Mouse (Mus musculus): ENCODE results near the gene Thoc6.

The Thoc6 gene

DNA sequence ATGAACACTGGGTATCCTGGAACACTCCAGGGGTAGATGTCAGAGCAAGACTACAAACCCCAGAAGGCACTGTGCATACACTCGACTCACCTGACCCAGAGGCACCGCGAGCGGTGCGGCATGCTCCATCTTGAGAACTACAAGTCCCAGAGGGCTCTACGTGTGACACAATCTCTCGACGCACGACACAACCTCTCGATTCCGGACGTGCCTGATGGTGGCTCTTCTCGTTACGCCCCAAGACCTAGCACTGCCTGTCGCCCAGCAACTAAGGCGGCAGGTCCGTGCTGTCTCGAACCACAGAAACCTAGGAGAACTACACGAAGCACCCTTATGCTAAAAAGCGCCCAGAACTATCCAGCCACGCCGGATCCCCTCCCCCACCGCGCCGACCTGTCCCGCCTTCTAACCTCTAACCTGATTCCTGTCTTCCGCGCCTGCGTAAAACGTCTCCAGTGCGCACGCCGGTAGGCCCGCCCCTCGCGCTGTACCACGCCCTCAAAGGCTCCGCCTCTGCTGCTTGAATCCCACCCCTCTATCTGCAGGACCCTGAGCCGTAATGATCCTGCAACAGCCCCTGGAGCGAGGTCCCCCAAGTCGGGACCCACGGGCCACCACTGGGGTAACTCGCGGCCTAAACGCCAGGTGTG is at the start of gene Thoc6, which contains the start of gene Hcfc1r1:
Thoc6 (minus strand) TSS at position 459 of the 650 bp plus-strand sequence.
Hcfc1r1 (plus strand) TSS at position 173 of the 650 bp plus-strand sequence.
- DNase-seq = peak; percentile 98

DNA sequence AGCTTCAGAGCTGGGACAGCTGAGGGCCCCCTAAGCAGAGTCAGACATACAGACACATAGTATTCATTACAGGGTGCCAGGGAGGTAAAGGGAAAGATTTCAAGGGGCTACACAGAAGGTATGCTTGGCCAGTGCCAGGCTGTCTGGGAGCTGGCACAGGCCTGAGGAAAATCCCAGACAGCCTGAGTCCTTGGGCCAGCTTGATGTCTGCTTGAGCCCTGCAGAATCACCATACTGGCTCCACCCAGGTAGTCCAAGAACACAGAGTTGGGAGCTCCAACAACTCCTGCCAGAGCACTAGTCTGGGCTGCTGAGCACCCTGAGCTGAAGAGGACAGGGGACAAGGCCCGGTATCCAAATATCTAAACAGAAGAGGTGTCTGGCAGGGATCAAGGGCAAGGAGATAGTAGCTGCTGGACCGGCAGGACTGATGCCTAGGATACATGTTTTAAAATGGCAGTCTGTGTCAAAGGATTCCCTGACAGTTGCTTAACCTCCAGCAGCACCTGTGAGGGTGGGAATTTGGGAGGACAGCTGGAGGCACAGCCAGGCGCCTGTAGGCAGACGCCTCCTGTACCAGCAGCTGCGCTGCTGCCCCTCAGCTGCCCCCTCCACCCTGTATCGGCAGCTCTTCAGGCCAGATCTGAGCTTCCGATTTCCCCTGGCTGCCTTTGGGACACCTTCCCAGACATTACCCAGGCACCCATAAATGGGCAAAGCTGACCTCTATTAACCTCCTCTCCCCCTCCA is 48.9 kb upstream of the Thoc6 start, which contains the start of gene 1520401A03Rik:
1520401A03Rik (minus strand) TSS at position 408 of the 750 bp plus-strand sequence.
- no peak for DNase-seq

DNA sequence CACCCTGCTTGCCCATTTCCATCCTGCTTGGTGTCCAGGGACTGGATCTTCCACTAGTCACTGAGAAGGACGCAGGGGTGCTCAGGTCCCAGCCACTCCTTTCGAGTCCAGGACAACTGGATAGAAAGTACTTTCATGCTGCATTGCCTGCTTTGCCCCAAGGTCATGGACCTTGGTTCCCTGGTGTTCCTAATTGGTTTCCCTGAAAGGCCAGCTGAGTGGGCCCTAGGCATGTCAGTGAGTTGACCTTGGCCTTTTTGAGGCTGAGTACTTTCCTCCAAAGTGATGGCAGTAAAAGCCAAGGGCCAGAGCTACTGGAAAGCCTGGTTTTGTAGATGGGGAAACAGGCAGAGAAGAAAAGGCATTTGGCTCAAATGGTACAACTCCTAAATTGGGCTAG is 48.2 kb upstream of the Thoc6 start:
- no peak for DNase-seq

DNA sequence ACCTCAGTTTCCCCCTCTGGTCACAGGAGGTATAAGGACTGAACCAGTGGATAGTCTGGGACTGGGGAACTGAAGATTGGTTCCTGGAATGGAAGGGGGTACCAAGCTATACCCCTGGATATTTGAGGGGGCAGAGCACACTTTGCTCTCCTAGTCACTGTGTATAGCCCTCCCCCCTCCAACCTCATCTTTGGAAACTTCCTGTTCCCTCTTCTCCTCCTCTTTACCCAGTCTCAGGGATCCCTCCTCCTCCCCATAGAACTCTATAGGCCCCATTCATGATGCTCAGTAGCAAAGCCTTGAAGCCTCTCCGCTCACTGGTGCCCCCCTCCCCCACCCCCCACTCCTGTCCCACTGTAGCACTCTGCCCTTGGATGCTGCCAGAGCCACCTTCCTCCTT is 45.8 kb upstream of the Thoc6 start:
- no peak for DNase-seq

DNA sequence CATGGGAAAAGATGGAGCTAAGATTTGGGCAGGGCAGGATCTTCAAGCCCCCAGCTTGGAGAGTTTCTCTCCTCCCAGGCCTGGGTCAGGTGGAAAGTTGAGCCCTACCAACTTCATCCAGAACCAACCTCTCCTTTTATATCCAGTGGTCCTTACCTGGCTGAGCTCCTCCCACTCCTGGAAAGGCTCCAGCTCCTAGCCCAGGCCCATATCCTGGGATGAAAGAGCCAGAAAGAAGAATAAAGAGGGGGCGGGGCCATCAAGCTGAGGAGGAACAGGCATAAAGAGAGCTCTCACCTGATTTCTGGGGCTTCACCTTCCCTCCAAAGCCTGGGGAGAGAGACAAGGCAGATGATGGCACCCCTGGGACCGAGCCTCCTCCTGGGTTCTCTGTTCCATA is 43.3 kb upstream of the Thoc6 start:
- DNase-seq = no peak

DNA sequence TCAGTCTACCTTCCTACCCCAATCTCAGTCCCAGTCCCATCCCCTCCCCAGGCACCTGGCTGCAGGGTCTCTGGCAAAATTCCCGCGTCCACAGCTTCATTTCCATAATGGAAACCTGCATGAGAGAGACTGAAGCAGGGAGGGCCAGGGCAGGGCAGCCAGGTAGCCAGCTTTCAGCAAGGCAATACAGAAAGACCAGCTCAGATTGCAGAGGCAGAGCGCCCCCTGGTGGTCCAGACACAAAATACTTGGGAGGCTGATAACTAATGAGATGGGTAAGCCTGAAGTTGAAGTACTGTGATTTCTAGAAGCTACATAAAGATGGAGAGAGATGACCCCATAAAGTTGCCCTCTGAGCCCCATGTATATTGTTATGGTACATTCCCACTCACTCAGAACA is 32.5 kb upstream of the Thoc6 start:
- DNase-seq = peak; percentile 83

DNA sequence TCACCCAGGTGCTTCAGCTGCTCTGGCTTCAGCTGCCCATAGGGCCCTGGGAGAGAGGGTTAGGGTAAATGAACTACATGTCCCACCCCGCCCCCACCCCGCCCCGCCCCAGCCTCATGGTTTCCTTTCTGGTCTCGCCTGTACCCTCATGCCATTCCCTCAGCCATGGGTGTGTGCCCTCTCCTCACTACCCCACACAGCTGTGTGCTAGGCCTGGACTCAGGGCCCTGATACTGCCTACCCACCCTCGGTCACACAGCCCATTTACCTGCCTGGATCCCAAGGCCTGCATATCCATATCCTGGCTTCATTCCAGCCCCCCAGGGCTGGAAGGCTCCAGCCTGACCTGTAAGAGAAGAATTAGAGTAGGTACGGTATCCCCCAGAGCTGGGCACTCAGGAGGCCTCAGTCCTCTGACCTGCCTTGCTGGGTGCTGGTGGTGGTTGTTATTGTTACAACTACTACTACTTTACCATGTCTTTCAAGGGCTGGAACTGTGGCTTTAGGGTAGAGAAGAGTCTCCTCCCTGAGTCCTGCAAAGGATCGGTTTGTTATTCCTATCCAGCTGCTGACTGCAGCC is 31.9 kb upstream of the Thoc6 start:
- no peak for DNase-seq

DNA sequence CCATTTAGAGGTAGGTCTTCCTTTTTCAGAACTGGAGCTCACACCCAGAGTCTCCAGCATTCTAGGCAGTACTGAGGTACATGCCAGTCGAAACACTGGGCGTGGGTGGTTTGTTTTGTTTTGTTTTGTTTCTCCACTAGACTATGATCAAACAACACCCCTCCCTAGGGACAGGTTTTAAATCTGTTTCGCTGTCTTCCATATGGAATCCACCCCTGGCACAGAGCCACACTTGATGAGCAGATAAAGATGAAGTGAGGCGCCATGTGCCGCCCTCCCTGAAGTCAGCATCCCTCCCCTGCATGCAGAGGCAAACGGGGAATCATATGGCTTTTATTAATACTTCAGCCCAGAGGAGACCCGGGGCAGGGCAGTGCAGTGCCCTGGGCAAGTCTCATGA is 31.1 kb upstream of the Thoc6 start:
- DNase-seq = no peak

DNA sequence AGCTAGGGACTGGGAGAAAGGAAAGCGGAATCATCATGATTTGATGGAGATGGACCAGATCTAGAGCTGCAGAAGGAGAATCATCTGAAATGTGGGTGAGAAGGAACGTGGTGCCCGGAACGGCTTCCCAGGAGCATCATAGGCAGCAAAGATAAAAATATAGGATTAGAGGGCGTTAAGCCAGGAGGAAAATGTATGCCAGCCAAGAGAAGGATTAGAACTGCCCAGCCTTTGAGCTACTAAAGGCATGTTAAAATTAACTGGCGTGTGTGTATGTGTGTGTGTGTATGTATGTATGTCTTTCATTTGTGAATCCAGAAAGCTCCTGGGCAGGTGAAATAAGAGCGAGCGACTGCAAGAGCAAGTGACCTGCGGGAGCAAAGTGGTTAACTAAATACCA is 29.6 kb upstream of the Thoc6 start:
- DNase-seq = no peak

DNA sequence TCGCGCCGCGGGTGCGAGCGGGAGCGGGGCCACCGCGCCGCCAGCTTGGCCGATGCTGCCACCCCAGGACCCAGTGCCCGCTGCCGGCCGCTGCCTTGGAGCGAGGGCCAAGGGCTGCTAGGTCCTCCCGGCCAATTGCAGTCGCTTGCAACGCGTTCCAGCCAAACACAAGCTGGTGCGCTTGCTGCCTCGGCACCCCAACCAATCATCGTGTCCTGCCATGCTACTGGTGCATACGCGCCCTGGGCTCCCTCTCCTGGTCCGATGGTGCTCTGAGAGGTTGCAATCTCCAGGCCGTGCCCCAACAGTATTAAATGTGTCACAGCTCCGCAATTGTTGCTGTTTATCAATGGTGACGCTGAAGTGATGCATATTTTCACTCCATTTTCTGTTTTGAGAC is 26.4 kb upstream of the Thoc6 start:
- DNase-seq = peak; percentile 96

DNA sequence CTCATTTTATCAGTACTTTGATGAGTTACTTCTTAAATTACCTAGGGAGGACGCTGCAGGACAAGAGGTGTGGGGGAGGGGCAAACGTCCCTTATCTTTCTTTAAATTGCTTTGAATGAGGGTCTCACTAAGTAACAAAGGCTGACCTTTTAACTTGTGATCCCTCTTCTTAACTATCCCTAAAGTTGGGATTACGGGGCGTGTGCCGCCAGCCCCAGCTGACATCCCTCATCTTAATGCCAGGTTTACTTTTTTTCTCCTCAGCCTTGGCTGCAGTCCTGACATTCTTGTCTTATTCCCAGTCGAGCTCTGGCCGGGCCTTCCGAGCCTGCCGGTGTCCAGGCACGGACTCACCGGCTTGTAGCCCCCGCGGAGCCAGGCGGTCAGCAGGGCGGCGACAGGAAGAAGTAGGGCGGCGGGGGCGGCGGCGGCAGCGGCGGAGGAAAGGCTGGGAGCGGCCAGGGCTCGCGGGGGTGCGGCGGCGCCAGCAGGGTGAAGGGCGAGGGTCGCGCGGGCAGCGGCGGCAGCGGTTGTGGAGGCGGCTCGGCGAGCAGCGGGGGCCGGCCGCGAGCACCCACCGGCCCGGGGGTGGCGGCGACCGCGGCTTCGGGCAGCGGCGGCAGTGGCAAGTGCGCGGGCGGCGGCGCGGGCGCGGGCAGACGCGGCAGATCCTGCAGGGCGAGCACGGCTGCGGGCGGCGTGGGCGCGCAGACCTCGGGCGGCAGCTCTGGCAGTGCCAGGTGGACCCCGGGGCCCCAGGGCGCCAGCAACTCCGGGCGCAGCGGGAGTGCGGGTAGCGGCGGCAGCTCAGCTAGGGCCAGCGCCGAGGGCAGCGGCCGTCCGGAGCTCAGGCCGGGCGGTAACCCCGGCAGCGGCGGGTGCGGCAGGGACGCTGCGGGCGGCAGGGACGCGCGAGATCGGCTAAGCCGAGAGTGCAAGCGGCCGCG is 25.7 kb upstream of the Thoc6 start:
- DNase-seq = no peak

DNA sequence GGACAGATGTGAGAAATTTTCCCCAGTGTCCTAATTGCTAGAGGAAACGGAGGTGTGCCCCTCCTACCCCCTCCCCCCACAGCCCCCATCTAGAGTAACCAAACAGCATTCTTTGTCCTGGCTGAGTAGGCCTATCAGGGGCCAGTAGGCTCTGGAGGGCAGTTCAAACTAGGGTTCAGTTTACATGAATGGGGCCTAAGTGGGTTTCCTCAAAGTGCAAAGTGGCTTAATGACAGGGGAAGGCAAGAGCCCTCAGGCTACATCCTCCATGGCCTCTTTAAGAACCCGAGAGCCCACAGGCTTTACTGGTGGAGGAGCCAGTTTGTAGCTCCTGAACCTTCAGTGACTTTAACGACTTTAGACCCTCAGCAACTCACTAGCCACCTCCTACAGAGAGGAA is 22.1 kb upstream of the Thoc6 start:
- no peak for DNase-seq

DNA sequence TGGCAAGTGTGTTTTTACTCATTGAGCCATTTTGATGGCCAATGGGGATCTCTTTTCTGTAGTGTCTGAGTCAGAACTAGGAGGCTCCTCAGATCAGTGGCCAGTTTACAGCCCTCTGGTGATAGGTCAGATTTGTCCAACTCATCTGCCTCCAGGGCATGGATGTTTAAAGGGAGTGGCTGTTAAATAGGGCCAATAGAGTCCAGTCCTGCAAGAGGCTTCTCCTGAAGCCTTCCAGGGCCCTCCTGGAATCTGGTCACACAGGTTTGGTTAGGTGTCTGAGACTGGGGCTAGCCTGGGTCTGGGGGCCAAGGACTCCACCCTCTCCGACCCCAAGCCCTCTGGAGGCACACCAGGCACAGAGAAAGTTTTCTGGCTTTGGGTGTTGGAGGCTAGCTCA is 20.8 kb upstream of the Thoc6 start:
- DNase-seq = no peak

DNA sequence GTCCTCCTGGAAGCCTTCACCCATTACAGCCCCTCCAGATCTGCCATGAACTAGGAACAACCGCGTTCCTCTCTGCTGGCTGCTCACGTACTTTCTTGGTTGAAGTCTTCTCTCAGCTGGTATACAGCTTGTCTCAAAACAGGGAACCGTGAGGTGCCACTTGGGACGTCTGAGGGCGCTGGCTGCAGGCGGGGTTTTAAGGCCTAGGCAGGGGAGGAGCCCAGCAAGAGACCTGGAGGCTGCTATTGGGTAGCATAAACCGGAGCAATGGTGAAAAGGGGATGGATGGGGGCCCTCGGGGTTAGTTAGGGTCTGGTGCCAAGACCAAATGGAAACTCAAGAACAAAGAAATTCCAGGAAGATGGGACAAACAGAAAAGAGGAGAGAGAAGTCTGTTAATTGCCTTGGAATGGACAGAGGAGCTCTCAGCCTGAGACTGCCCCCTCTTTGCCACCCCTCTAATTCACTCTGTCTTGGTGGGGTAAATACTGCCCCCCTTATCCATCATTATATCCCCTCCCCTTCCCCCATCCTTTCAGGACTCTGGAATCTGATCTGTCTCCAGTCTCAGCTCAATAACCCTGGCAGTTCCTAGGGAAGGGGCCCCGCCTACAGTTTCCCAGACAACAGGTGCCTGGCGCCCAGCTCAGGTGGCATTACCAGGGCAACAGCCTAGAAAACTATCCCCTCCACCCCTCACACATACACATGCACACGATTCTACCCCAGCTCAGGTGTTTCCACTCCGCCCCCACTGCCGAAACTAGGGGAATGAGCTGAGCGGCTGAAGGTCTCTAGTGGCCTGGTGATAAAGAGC is 10.4 kb upstream of the Thoc6 start, which contains the start of gene Cldn9:
Cldn9 (minus strand) TSS at position 171 of the 817 bp plus-strand sequence.
- no peak for DNase-seq

DNA sequence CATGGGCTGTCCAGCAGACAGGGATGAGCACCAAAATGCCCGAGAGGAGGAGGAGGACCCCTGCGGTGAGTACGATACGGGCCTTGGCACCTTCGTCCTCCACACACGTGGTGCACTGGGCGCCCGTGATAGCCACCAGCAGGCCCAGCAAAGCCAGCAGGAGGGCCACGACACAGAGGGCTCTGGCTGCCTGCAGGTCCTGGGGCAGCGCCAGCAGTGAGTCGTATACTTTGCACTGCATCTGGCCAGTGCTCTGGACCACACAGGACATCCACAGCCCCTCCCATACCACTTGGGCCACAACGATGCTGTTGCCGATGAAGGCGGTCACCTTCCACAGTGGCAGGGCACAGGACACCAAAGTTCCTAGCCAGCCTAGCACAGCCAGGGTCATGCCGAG is 9.5 kb upstream of the Thoc6 start:
- DNase-seq = no peak

DNA sequence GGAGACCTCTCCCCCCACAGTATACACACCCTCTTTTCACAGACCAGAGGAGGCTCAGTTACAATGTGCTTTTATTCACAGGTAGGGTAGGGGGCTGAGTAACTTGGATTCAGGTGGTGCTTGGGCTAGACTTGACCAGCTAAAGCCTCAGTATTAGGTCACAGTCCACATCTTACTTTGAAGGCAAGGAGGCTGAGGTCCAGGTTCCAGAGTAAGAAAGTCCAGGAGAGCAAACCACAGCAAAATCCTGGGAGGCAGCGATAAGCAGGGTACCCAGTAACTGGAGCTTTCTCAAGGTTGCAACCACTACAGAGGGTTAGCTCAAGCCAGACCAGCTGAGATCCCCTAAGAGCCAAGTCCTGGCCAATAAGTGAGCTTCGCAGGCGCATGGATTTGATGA is 8.8 kb upstream of the Thoc6 start:
- no peak for DNase-seq

DNA sequence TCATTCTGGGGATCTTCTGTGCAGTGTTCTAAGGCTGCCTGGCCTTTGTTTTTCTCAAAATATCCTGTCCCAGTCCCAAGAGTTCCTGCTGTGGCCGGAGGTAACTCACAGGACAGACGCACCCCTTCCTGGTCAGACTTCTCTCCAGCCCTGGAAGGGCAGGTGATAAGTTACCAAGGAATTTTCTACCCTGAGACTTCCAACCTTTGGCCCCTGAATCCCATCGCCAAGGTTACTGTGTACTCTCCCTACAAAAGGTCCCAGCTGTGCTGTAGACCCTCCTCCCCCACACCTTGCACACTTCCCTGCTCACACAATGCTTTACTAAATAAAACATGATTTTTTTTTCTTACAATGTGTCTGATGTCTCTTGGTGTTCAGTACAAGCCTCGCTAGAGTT is 8.4 kb upstream of the Thoc6 start:
- no peak for DNase-seq

DNA sequence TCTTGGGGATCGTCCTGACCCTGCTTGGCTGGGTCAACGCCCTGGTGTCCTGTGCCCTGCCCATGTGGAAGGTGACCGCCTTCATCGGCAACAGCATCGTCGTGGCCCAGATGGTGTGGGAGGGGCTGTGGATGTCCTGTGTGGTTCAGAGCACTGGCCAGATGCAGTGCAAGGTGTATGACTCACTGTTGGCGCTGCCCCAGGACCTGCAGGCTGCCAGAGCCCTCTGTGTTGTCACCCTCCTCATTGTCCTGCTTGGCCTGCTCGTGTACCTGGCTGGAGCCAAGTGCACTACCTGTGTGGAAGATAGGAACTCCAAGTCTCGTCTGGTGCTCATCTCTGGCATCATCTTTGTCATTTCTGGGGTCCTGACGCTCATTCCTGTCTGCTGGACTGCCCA is 7.4 kb upstream of the Thoc6 start:
- no peak for DNase-seq

DNA sequence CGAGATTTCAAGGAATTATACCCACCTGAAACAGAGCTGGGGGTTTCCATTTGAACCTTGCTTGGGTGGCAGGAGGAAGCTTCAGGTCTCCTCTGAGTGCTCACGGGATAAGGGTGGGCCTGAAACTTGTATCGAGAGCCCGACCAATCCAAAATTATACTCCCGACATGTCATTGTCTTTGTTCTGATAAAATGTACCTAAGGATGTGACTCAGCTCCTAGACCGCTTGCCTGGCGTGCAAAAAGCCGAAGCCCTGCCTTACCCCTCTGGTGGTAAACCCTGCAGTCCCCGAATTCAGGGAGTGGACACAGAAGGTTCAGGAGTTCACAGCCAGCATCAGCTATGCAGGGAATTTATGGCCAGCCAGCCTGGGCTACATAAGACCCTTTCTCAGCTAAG is 6.7 kb upstream of the Thoc6 start:
- no peak for DNase-seq

DNA sequence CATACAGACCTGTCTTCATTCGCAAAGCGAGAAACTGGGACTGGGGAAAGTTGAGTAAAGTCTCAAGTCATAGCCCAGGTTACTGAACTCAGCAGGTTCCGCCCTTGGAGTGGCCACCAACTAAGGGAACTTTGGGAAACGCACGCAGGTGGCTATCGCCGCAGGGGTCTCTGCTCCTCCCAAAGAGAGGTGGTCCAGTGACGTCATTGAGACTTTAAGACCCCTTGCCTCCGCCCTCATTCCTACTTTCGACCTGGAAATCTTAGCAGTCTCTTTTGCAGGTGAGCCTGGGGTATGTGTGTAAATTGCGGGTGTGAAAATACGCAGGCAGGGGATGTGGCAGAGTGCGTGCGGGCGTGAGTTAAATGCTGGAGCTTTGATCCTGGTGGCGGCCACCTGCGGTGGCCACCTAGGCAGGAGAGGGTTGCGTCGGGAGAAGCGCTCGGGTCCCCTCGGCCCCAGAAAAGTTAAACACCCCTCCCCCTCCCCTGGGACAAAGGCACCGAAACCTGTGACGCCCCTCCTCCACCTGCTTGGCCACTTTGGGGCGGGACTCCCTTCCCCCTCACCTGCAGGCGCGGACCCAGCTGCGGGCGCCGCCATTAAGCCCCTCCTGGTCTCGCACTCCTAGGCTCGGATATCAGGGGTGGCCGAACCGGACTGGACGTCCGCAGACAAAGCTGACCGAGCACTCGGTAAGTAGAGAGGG is 5.6 kb upstream of the Thoc6 start, which contains the start of gene Cldn6:
Cldn6 (plus strand) TSS at position 123 of the 709 bp plus-strand sequence.
- DNase-seq = peak; percentile 66

DNA sequence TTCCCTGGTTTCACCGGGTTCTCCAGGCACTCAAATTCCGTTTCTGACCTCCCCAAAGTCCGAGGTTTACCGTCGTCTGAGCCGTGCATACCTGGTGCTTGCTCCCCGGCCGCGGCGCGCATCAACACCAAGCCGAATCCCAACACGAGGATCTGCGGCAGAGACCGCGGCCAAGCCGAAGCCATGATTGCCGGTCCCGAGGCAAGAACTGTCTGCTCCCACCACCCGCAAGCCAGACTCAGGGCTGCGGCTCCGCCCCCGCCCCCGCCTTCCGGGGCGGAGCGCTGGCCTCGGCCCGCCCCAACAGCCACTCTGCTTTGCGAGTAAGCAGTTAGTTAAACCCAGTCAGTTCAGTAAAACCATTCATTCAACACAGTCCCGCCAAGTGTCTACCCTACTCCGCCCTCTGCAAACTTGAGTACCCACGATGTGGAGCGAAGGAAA is 3.6 kb upstream of the Thoc6 start, which contains the start of gene Tnfrsf12a:
Tnfrsf12a (minus strand) TSS at position 233 of the 444 bp plus-strand sequence.
- peak; percentile 88 for DNase-seq
